Mouse (Mus musculus) mature B cell (primary cell): ENCODE data around the gene Rnf150.

Source experiments
- in situ Hi-C: fragments of 300-500 bp; cut with MboI; formaldehyde crosslinking; loops from 2 replicates; pipeline ENCODE4 v1.14.3; 2019

Rnf150 gene

GRCm38 (mm10) chr8:83140701-83141111 is 277.6 kb downstream of the Rnf150 start:
- in situ Hi-C loops, result no loop called here
